Mouse (Mus musculus) R1 (cell line): ENCODE measurements around the gene Olfr1062.
"Not testable (repeated sequence)": the region's sequence is repeated elsewhere in the genome, so short reads cannot be mapped to it uniquely, and the experiment has no call there.

ENCODE experiments used
- DNase-seq: peaks from one replicate; pipeline ENCODE4 v3.0.0-alpha.2; 2018; ENCODE audit warnings: low read depth, low spot score

Gene Olfr1062

GRCm38 (mm10) chr2:86426649-86427048, at the start of gene Olfr1062:
TSS of gene Olfr1062 (minus strand) at chr2:86426749.
- not testable (repeated sequence) for DNase-seq

GRCm38 (mm10) chr2:86464442-86465109, 38.0 kb upstream of the Olfr1062 start:
- DNase-seq = peak; percentile 53

- DNase-seq = no peak
Observed at GRCm38 (mm10) chr2:86460434-86460833, 33.9 kb upstream of the Olfr1062 start.

GRCm38 (mm10) chr2:86456169-86456568, 29.6 kb upstream of the Olfr1062 start, which contains the start of gene Olfr1066:
TSS of gene Olfr1066 (minus strand) at chr2:86456269.
- DNase-seq = no peak

GRCm38 (mm10) chr2:86450491-86450890, 23.9 kb upstream of the Olfr1062 start, which contains the start of gene Olfr1065:
TSS of gene Olfr1065 (minus strand) at chr2:86450591.
- DNase-seq = not testable (repeated sequence)

- DNase-seq = peak; percentile 90
Observed at GRCm38 (mm10) chr2:86442101-86442500, 15.6 kb upstream of the Olfr1062 start.

- not testable (repeated sequence) for DNase-seq
Observed at GRCm38 (mm10) chr2:86428511-86428910, 2.0 kb upstream of the Olfr1062 start.

- no peak for DNase-seq
Observed at GRCm38 (mm10) chr2:86413950-86414349, 12.6 kb downstream of the Olfr1062 start, which contains the start of gene Olfr1061. TSS of gene Olfr1061 (minus strand) at chr2:86414050.

- DNase-seq = no peak
Observed at GRCm38 (mm10) chr2:86395114-86395513, 31.4 kb downstream of the Olfr1062 start.

- not testable (repeated sequence) for DNase-seq
Observed at GRCm38 (mm10) chr2:86388461-86388860, 38.1 kb downstream of the Olfr1062 start, which contains the start of gene Olfr1058. TSS of gene Olfr1058 (minus strand) at chr2:86388561.

- DNase-seq = no peak
Observed at GRCm38 (mm10) chr2:86378293-86378692, 48.3 kb downstream of the Olfr1062 start, which contains the start of gene Olfr1057. TSS of gene Olfr1057 (minus strand) at chr2:86378393.
